Mouse (Mus musculus): ENCODE data around the gene Parp3. TPM values are rescaled to one million over a fixed set of nuclear protein-coding genes. Genes with fewer than 3 reads are reported as not detected.
A peak's percentile ranks its signal among the peaks of the same experiment; 100 is the strongest.

Gene Parp3
- polyA plus RNA-seq, 1 experiment from 2014 or later = 58.0 TPM

DNA sequence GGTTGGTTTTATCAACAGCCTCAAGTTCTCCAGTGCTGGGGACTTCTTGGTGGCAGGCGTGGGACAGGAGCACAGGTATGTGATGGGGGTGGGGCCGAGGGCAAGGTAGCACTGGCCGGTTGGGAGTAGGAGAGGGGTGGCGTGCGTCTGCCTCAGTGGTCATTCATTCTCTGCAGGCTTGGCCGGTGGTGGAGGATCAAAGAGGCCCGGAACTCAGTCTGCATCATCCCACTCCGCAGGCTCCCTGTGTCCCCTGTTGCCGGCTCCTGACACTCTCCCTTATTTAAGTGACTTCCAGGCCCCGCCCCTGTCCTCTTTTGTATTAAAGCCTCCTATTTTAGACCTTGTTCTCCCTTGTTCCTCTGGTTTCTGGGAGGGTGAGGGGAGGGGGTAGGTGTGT, 8.3 kb upstream of the Parp3 start:
- TF ChIP-seq CTCF (IDR thresholded peaks at IDR 0.05) = no peak
- no peak for ATAC-seq
- POLR2A ChIA-PET = no interaction called here
- no peak for DNase-seq (ENCODE audit: low read depth, low spot score)
- H3K27me3 ChIP-seq = no peaks in the 10 kb centered on the region
- CTCF ChIA-PET = no interaction called here
- in situ Hi-C loops (cut with MboI; ENCODE audit: low pct_unique_long_range_greater_than_20kb) = no loop called here

DNA sequence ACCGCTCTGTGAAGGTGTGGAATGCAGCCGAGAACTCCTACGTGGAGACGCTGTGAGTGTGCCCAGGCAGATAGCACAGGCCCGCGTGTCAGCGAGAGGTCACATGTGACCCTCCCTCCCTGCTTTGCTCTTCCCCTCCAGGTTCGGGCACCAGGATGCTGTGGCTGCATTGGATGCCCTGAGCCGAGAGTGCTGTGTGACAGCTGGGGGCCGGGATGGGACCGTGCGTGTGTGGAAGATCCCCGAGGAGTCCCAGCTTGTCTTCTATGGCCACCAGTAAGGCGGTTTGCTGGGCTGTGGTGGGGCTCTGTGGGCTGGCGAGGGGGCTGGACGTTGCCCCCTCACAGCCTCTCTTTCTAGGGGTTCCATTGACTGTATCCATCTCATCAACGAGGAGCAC, 6.9 kb upstream of the Parp3 start:
- no peak for ATAC-seq
- in situ Hi-C loops (cut with MboI; ENCODE audit: low pct_unique_long_range_greater_than_20kb) = no loop called here
- no peaks in the 10 kb centered on the region for H3K27me3 ChIP-seq
- ChIA-PET POLR2A (interaction anchor here (1.0 kb wide), 1 partner anchor 29 kb away, joined by 3 read pairs; no protein-coding TSS in a partner anchor), CTCF (no interaction called here)
- TF ChIP-seq CTCF (IDR thresholded peaks at IDR 0.05) = no peak
- DNase-seq (ENCODE audit: low read depth, low spot score) = no peak

DNA sequence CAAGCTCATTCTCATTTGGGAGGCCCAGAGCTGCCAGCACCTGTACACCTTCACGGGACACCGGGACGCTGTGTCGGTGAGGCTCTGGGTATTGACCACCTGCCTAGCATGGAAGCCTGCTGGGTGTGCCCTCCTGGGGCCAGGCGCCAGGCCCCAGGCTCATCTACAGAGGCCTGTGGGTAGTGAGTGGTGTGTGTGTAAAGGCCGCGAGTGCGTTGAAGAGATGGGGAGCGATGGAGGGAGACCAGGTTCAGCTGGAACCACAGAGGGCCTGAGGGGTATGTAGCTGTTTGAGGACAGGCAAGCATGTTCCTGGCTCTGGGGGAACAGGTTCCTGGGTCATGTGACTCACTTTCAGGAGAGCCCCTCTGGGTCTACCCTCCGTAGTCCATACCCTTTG, 6.4 kb upstream of the Parp3 start:
- TF ChIP-seq CTCF (IDR thresholded peaks at IDR 0.05) = no peak
- DNase-seq (ENCODE audit: low read depth, low spot score) (no peak), ATAC-seq (no peak)
- ChIA-PET CTCF (no interaction called here), POLR2A (no interaction called here)
- in situ Hi-C loops (cut with MboI; ENCODE audit: low pct_unique_long_range_greater_than_20kb) = no loop called here
- no peaks in the 10 kb centered on the region for H3K27me3 ChIP-seq

DNA sequence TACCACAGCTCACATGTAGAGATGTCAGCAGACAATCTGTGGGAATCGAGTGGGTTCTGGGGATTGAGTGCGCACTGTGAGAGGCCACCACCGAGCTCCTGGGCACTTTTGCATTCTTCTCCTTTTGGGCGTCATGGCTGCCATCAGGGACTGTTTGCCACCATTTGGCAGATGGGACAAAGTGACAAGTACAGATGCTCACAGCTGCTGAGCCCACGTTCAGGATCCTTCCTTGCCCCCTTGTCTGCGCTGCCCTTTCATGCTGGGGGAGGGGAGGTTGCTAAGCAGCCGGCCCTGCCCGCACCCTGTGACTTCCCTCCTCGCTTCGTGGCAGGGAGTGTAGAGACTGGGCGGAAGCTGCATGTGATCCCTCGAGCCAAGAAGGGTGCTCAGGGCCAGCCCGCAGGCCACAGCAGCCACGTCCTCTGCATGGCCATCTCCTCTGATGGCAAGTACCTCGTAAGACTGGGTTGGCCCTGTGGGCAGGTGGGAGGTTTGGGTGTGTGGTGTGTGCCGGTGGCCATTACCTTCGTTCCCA, 5.9 kb upstream of the Parp3 start:
- ChIA-PET CTCF (no interaction called here), POLR2A (no interaction called here)
- in situ Hi-C loops (cut with MboI; ENCODE audit: low pct_unique_long_range_greater_than_20kb) = no loop called here

DNA sequence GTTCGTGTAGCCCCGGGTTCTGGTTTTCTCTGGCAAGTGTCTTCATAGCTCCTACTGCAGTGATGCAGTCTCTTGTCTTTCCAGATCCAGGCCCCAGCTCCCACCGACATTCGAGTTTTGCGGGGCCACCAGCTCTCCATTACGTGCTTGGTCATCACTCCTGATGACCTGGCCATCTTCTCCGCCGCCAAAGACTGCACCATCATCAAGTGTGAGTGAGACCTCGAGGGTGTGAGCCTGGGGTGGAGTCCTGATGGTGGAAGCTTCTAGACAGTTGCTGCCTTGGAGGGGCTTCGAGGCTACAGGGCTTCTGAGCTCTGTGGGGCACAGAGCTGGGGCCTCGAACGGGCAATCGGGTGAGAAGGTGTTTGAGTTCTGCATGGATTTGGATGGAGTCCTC, 4.9 kb upstream of the Parp3 start:
- ChIA-PET CTCF (no interaction called here), POLR2A (no interaction called here)
- DNase-seq (ENCODE audit: low read depth, low spot score) (no peak), ATAC-seq (no peak)
- H3K27me3 ChIP-seq = no peaks in the 10 kb centered on the region
- TF ChIP-seq CTCF (IDR thresholded peaks at IDR 0.05) = no peak
- in situ Hi-C loops (cut with MboI; ENCODE audit: low pct_unique_long_range_greater_than_20kb) = no loop called here

More for the DNA sequence above, 5.9 kb upstream of the Parp3 start:
- DNase-seq (ENCODE audit: low read depth, low spot score) (no peak), ATAC-seq (no peak)
- H3K27me3 ChIP-seq = no peaks in the 10 kb centered on the region
- TF ChIP-seq CTCF (IDR thresholded peaks at IDR 0.05) = no peak

DNA sequence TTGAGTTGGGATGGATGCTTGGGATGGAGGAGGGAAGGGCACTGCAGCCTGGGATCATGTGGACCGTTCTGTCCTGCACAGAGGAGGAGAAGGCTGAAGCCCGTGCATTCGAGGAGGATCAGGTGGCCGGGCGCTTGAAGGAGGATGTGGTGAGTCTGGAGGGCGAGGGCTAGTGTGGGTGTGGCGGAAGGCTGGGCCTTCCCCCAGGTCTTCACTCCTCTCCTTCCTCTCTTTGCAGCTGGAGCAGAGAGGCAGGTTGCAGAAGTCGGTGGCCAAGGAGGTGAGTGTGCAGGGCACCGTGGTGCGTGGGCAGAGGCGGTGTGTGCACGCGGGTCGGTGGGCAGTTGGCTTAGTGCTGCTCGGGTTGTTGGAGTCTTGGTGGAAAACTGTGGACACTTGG, 4.3 kb upstream of the Parp3 start:
- no peaks in the 10 kb centered on the region for H3K27me3 ChIP-seq
- ChIA-PET POLR2A (no interaction called here), CTCF (no interaction called here)
- in situ Hi-C loops (cut with MboI; ENCODE audit: low pct_unique_long_range_greater_than_20kb) = no loop called here
- no peak for TF ChIP-seq CTCF (IDR thresholded peaks at IDR 0.05)
- DNase-seq (ENCODE audit: low read depth, low spot score) (no peak), ATAC-seq (no peak)

DNA sequence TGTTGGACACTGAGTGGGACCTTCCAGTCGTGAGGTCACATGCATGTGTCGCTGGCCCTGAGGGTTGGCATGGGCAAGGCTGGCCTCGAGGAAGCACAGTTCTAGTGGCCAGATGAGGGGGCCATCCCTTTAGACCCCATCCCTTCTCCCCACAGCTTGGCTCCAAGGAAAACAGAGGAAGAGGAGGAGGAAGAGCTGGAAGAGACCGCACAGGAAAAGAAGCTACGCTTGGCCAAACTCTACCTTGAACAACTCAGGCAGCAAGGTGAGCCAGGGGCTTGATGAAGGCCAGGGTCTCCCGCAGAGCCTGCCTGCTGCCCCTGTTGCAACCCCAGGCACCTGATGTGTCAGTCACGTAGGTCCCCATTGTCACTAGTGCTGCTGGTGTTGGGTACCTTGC, 3.8 kb upstream of the Parp3 start:
- DNase-seq (ENCODE audit: low read depth, low spot score) (no peak), ATAC-seq (no peak)

DNA sequence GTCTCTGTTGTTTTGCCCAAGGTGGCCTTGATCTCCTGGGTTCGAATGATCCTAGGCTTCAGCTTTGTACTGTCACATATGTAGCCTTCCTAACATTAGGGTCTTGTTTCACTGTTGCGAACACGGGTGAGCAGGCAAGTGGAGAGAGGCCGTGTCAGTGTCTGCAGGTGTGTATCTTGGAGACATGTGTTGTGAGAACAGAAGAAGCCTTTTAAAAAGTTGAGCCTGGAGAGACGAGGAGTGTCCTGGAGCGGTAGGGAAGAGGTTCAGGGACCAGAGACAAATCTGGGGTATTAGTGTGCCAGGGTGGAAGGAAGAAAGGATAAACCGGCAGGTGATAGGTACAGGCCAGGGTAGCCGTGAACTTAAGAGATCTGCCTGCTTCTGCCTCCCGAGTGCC, 1.4 kb upstream of the Parp3 start:
- POLR2A ChIA-PET = interaction anchor here (0.8 kb wide), 1 partner anchor 25 kb away, joined by 3 read pairs; the partner anchor contains the start of gene Pcbp4
- DNase-seq (ENCODE audit: low read depth, low spot score) (no peak), ATAC-seq (no peak)
- CTCF ChIA-PET = interaction anchor here (1.3 to 3.7 kb wide), 4 partner anchors 29 to 266 kb away, joined by 3 to 33 read pairs (median 19); partner anchors contain the start of genes Abhd14a and Rpl29
- no peak for TF ChIP-seq CTCF (IDR thresholded peaks at IDR 0.05)
- no peaks in the 10 kb centered on the region for H3K27me3 ChIP-seq
- in situ Hi-C loops (cut with MboI; ENCODE audit: low pct_unique_long_range_greater_than_20kb) = loop anchor here (5.0 kb wide), 2 partner anchors 41 to 106 kb away; partner anchors contain the start of gene Acy1

More for the DNA sequence above, 3.8 kb upstream of the Parp3 start:
- no peak for TF ChIP-seq CTCF (IDR thresholded peaks at IDR 0.05)
- ChIA-PET CTCF (no interaction called here), POLR2A (no interaction called here)
- in situ Hi-C loops (cut with MboI; ENCODE audit: low pct_unique_long_range_greater_than_20kb) = no loop called here
- H3K27me3 ChIP-seq = no peaks in the 10 kb centered on the region

DNA sequence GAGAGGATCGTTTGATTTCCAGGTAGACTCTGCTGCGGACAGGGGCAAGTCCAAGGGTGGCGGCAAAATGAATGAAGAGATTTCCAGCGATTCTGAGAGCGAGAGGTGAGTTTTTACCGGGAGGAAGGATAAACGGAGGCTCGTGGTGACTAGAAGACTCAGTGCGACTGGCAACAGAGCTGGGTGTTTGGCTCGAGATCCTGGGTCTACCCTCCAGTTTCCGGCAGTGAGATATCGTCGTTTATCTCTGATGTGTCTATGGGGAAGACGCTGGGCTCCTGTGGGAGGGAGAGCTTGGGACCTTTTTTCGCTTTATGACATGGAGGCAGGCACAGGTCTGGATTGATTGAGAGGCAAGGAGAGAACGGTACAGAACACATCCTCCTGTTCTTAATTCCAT, 900 bp upstream of the Parp3 start:
- ATAC-seq (no peak), DNase-seq (ENCODE audit: low read depth, low spot score) (no peak)
- TF ChIP-seq CTCF (IDR thresholded peaks at IDR 0.05) = no peak
- ChIA-PET POLR2A (interaction anchor here (0.8 kb wide), 1 partner anchor 25 kb away, joined by 3 read pairs; the partner anchor contains the start of gene Pcbp4), CTCF (interaction anchor here (0.6 to 3.7 kb wide), 19 partner anchors 18 to 306 kb away, joined by 3 to 33 read pairs (median 4); partner anchors contain the start of genes Abhd14a, Acy1 and Rpl29)
- in situ Hi-C loops (cut with MboI; ENCODE audit: low pct_unique_long_range_greater_than_20kb) = loop anchor here (5.0 kb wide), 2 partner anchors 40 to 105 kb away; partner anchors contain the start of gene Acy1
- no peaks in the 10 kb centered on the region for H3K27me3 ChIP-seq

DNA sequence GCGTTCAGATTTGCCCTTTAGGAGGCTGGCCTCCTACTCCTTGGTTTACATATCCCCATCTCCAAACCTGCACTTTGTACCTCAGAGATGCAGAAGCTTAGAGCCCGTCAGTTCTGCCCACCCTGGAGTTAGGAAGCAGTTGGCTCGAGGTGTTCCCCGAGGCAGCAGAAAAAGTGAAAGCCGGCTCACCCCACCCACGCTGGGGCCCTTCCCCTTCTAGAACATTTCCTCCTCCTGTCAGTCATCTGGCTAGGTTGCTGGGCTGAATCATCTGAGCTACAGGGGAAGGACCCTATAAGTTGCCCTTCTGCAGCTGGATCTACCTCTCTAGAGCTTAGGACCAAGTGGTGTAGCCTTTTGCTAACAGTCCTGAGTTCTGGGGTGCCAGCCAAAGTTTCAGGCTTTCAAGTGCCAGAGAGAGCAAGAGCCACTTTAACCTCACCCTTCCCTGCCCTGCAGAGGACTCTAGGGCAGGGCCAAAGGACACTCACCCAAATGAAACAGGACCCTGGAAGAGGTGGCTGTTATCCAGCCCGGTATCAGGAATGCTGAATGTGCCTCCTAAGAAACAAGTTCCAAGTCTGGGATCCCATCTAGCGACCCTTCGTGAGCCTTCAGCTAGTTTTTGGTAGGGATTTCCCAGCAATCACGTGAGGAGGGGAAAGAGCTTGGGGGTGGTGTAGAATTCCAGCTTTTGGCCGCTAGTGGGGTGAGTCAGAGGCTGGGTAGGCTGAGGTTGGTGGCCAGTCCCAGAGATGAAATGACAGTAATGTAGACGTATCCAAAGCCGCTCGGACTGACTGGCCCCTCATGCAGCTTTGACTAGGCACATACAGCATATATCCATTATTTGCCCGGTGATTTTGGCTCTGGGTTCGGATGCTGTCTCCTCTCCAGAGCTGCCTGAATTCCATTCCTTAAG, 486 bp downstream of the Parp3 start:
- no peaks in the 10 kb centered on the region for H3K27me3 ChIP-seq
- in situ Hi-C loops (cut with MboI; ENCODE audit: low pct_unique_long_range_greater_than_20kb) = loop anchor here (5.0 kb wide), 2 partner anchors 39 to 104 kb away; partner anchors contain the start of gene Acy1
- no peak for TF ChIP-seq CTCF (IDR thresholded peaks at IDR 0.05)
- ChIA-PET CTCF (interaction anchor here (0.7 to 3.7 kb wide), 25 partner anchors 14 to 304 kb away, joined by 3 to 33 read pairs (median 4); partner anchors contain the start of genes Abhd14a, Acy1 and Rpl29), POLR2A (interaction anchor here (0.7 to 2.0 kb wide), 6 partner anchors 22 to 313 kb away, joined by 3 to 12 read pairs (median 4); partner anchors contain the start of genes Pcbp4 and Rad54l2)
- ATAC-seq (peak; percentile 70), DNase-seq (ENCODE audit: low read depth, low spot score) (peak; percentile 92)

All from Patski (cell line).